Comparison of ENCODE assay signal across 19 mouse cellular contexts in the genomic region with DNA sequence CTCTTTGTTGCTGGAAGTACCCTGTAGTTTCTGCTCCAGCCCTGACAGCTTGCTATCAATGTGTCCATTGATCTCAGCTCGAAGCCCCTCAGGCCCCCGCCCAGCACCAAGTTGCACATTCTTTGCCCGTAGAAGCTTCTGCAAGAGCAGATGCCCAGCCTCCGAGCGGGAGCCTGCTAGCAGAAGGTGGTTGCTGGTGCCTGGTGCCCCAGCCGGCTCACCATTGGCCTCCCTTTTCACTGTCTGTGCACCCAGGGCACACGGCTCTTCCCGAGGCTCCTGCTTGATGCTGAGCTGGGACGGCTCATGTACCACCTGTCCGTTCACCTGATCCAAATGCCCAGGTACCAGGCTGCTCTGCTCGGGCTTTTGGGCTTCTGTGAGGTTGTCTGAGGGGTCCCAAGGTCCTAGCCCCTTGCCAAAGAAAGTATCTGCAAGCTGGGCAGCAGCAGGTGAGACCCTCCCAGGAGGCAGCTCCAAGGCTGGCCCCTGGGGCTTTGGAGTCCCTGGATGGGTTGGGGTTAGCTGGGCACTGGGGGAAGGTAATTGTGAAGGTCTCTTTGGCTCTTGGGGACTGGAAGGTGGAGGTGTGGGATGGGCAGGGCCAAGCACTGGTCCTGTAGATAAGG. TPM values are rescaled to one million over a fixed set of nuclear protein-coding genes. Genes with fewer than 3 reads are reported as not detected.
"Had no signal": no experiment of that assay in that cellular context is flagged by ENCODE, and none has a peak within 500 bp of the region (broad histone marks: within the 10 kb centered on the region; RNA-seq: fewer than 3 reads in every experiment).

No protein-coding gene starts in this region.

- H3K27ac ChIP-seq: liver, embryonic 14.5 days; midbrain, embryonic 12.5 days; midbrain, embryonic 15.5 days; neural tube, embryonic 12.5 days; stomach, embryonic 15.5 days; stomach, postnatal 0 days had no signal

- H3K4me2 ChIP-seq: lung, embryonic 14.5 days; midbrain, embryonic 12.5 days; midbrain, embryonic 15.5 days; neural tube, embryonic 12.5 days; stomach, embryonic 15.5 days had no signal

- H3K9ac ChIP-seq: liver, embryonic 14.5 days; lung, embryonic 14.5 days; midbrain, embryonic 12.5 days; midbrain, embryonic 15.5 days; neural tube, embryonic 12.5 days; stomach, embryonic 15.5 days had no signal

- H3K4me3 ChIP-seq: midbrain, embryonic 12.5 days; midbrain, embryonic 15.5 days; neural tube, embryonic 12.5 days; stomach, embryonic 15.5 days had no signal

- H3K9me3 ChIP-seq: midbrain, embryonic 12.5 days; midbrain, embryonic 15.5 days; neural tube, embryonic 12.5 days; stomach, embryonic 15.5 days had no signal

- H3K27me3 ChIP-seq: midbrain, embryonic 12.5 days; midbrain, embryonic 15.5 days; neural tube, embryonic 12.5 days; stomach, embryonic 15.5 days had no signal

- H3K4me1 ChIP-seq: midbrain, embryonic 12.5 days; midbrain, embryonic 15.5 days; neural tube, embryonic 12.5 days; stomach, embryonic 15.5 days had no signal

- ATAC-seq: midbrain, embryonic 15.5 days had no signal

- DNase-seq: lung, adult 18-20 months; lung, embryonic 14.5 days; lung, postnatal 10 days; right cerebral cortex, postnatal 14 days; thymus, adult 2 months; thymus, postnatal 25 days; thymus, postnatal 4 days had no signal

RNA-seq across cellular contexts. Expression of a gene that starts 34.4 kb away (rescaled TPM):
- total RNA-seq: megakaryocyte-erythroid progenitor cell, adult 5-6 weeks; monocyte, adult 5-6 weeks had no signal
- polyA plus RNA-seq: lung, embryonic 16.5 days; stomach, embryonic 15.5 days; stomach, postnatal 0 days had no signal

RNA-seq across cellular contexts. Expression of a gene that starts 54.1 kb away (rescaled TPM):
- total RNA-seq: megakaryocyte, adult 5-6 weeks; megakaryocyte-erythroid progenitor cell, adult 5-6 weeks; monocyte, adult 5-6 weeks; neutrophil, adult 5-6 weeks had no signal
- polyA plus RNA-seq: liver, embryonic 14.5 days; lung, embryonic 14.5 days; lung, embryonic 16.5 days; spleen, adult 2 months; stomach, embryonic 15.5 days; stomach, postnatal 0 days had no signal
